Mouse (Mus musculus) hindbrain, embryonic 12.5 days (tissue): ENCODE results near the gene Cpeb2. TPM values are rescaled to one million over a fixed set of nuclear protein-coding genes. Genes with fewer than 3 reads are reported as not detected.

ENCODE experiments used
- ATAC-seq: fragments of 200-750 bp; cut with Nextera tagmentation; 2 replicates; pipeline ENCODE4 v1.8.0; 2017; ENCODE audit warnings: moderate TSS enrichment; ENCODE audit not compliant: low FRiP score
- H3K27ac ChIP-seq: fragments of 300-500 bp; sonication (generic); 2 replicates; pipeline ENCODE4 v1.5.1; 2016; ENCODE audit warnings: mild to moderate bottlenecking
- H3K27me3 ChIP-seq: fragments of 300-500 bp; sonication (generic); 2 replicates; pipeline ENCODE4 v1.6.1; 2016; ENCODE audit warnings: mild to moderate bottlenecking
- H3K36me3 ChIP-seq: fragments of 300-500 bp; sonication (generic); 2 replicates; pipeline ENCODE4 v1.6.1; 2016; ENCODE audit warnings: mild to moderate bottlenecking
- H3K4me1 ChIP-seq: fragments of 300-500 bp; sonication (generic); 2 replicates; pipeline ENCODE4 v1.6.1; 2016
- H3K4me2 ChIP-seq: fragments of 300-500 bp; sonication (generic); replicated peaks from 2 replicates; pipeline ENCODE4 v1.6.1; 2016; ENCODE audit warnings: mild to moderate bottlenecking
- H3K4me3 ChIP-seq: fragments of 300-500 bp; sonication (generic); 2 replicates; pipeline ENCODE4 v1.5.1; 2016; ENCODE audit warnings: mild to moderate bottlenecking
- H3K9ac ChIP-seq: fragments of 300-500 bp; sonication (generic); 2 replicates; pipeline ENCODE4 v1.6.1; 2016; ENCODE audit warnings: mild to moderate bottlenecking, moderate library complexity
- H3K9me3 ChIP-seq: fragments of 300-500 bp; sonication (generic); replicated peaks from 2 replicates; pipeline ENCODE4 v1.6.1; 2016; ENCODE audit warnings: mild to moderate bottlenecking
- WGBS: fragments of 180-500 bp; shearing (Covaris S2); methylation state at CpG from one replicate; pipeline ENCODE4 v1.1.7; 2016; 5-methylcytosine and 5-hydroxymethylcytosine counted together
- polyA plus RNA-seq: library from polyadenylated mRNA; unstranded; fragments of >200 nt; fragmentation: Nextera tagmentation; extraction: Ambion mirVana; gene quantifications from 2 replicates; pipeline ENCODE4 v1.2.1, GENCODE M21; 2016

Gene Cpeb2
- polyA plus RNA-seq, 1 experiment from 2014 or later, result 10.6 TPM

DNA sequence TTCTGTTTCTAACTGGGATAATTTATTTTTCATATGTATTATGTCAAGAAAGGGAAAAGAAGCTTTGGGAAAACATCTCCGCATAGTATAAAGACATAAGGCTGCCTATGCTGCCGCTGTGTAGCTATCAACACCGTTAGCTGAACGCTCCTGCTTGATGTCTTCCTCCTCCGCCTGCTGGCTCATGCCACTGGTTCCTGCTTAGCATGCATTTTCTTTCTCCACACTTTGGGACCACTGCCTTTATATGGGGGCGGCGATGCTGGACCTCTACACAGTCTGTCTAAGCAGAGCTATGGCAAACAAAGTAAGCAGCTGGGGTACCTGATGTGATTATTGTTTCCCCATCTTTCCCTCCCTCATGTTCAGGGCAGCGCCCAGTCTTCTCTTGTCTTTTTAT lies 13.3 kb downstream of the Cpeb2 start:
- Histone ChIP-seq H3K4me2 (no peak overlapping the region), H3K4me1 (no peaks in the 10 kb centered on the region), H3K4me3 (no peak overlapping the region), H3K9me3 (no peaks in the 10 kb centered on the region), H3K27ac (no peak overlapping the region), H3K36me3 (peaks cover 9% of the 10 kb centered on the region; the same call in 1 of the 2 replicates), H3K27me3 (no peaks in the 10 kb centered on the region), H3K9ac (no peak overlapping the region)
- WGBS, result 86% methylated on average over 8 of the region's 8 CpGs
- no peak for ATAC-seq

DNA sequence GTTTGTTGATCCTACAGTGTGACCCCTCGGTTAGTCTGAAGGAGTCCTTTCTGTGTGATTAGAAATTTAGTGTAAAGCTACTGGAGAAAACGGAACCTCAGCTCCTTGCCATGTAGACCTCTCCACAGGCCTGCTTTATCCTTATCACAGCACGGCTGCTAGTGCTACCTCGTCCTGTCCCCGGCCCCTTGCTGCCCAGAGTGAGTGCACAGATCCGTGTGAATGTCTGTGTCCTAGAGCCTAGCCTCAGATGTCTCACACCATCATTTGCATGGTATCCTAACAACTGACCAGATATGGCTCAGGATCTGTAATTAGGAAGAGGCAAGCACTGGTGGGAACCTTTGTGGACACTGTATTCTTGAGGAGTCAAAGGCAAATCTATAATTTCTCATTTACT lies 14.0 kb downstream of the Cpeb2 start:
- Histone ChIP-seq H3K27ac (no peak overlapping the region), H3K4me1 (no peaks in the 10 kb centered on the region), H3K4me3 (no peak overlapping the region), H3K4me2 (no peak overlapping the region), H3K9me3 (no peaks in the 10 kb centered on the region), H3K36me3 (peaks cover 12% of the 10 kb centered on the region; the same call in 1 of the 2 replicates), H3K27me3 (no peaks in the 10 kb centered on the region), H3K9ac (no peak overlapping the region)
- no peak for ATAC-seq
- 86% methylated on average over 6 of the region's 6 CpGs for WGBS

DNA sequence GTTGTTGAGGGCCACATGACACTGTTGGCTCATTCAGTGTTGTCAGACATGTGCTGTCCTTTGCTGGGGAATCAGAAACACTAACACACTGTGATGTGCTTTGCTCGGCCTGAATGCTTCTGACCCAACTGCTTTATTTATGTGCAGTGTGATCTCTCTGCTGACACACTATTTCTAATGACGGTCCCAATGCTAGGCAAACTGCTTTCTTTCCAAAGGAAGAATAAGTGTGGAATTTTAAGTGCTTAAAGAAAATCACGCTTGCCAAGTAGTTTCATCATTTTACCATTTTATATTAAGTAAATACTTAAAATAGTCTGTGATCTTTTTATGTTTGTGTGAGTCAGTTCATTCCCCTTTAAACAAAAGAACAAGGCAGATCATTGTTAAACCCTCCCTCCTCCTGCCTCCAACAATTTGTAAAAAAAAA lies 15.0 kb downstream of the Cpeb2 start:
- Histone ChIP-seq H3K36me3 (peaks cover 12% of the 10 kb centered on the region; the same call in 1 of the 2 replicates), H3K27me3 (no peaks in the 10 kb centered on the region), H3K27ac (no peak overlapping the region), H3K4me3 (no peak overlapping the region), H3K9me3 (no peaks in the 10 kb centered on the region), H3K9ac (no peak overlapping the region), H3K4me2 (no peak overlapping the region), H3K4me1 (no peaks in the 10 kb centered on the region)
- no peak for ATAC-seq
- WGBS, result 49% methylated on average over 3 of the region's 3 CpGs

DNA sequence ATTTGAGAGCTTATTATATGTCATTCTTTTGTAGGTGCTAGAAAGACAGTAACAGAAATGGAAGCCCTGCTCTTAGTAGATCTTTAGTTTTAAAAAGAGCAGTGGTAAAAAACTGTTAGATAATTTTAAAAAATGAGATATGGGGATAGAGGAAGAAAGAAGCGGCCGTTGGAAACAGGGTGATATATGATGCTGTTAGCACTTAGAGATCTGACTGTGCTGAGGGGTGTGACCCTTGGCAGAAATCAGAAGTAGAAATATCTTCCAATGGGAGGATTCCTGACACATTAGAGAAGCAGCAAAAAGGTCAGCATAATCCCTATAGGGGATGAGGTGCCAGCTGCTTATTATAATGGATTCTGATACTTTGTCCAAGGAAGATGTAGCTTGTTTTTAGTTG lies 24.5 kb downstream of the Cpeb2 start:
- no peak overlapping the region for H3K4me2 ChIP-seq
- no peaks in the 10 kb centered on the region for H3K27me3 ChIP-seq
- H3K9me3 ChIP-seq, result no peaks in the 10 kb centered on the region
- 92% methylated on average over 2 of the region's 2 CpGs for WGBS
- H3K36me3 ChIP-seq, result no peaks in the 10 kb centered on the region
- no peak overlapping the region for H3K9ac ChIP-seq
- H3K4me3 ChIP-seq, result no peak overlapping the region
- no peaks in the 10 kb centered on the region for H3K4me1 ChIP-seq
- H3K27ac ChIP-seq, result no peak overlapping the region
- no peak for ATAC-seq

DNA sequence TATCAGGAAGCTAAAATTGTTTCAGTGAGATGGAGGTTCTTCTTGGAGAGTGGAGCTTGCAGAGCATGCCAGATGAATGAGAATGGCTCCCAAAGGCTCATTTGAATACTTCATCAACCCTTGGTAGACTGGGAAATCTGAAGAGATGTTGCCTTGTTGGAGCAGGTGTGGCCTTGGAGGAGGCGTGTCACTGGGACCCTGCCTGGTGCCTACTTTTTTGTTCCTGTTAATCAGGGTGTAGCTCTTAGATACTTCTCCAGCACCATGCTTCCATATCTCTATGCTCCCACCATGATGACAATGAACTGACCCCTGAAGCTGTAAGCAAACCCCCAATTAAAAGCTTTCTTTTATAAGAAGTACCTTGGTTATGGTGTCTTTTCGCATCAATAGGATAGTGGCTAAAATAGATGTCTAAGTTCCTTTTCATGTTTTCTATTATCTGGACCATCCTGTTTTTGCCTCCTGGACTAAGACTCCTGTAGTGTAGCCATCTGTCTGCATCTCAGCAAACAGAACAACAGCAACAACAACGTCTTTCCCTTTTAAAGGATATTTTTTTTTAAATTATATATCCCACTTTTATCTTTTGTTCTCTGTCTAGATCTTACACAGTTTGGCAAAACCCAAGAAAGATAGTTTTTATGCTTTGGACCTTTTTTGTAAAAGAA lies 25.6 kb downstream of the Cpeb2 start:
- H3K27ac ChIP-seq, result no peak overlapping the region
- ATAC-seq, result no peak
- no peak overlapping the region for H3K4me2 ChIP-seq
- no peak overlapping the region for H3K9ac ChIP-seq
- WGBS, result 86% methylated on average over 3 of the region's 3 CpGs
- no peak overlapping the region for H3K4me3 ChIP-seq
- no peaks in the 10 kb centered on the region for H3K9me3 ChIP-seq
- no peaks in the 10 kb centered on the region for H3K4me1 ChIP-seq
- no peaks in the 10 kb centered on the region for H3K27me3 ChIP-seq
- H3K36me3 ChIP-seq, result no peaks in the 10 kb centered on the region

DNA sequence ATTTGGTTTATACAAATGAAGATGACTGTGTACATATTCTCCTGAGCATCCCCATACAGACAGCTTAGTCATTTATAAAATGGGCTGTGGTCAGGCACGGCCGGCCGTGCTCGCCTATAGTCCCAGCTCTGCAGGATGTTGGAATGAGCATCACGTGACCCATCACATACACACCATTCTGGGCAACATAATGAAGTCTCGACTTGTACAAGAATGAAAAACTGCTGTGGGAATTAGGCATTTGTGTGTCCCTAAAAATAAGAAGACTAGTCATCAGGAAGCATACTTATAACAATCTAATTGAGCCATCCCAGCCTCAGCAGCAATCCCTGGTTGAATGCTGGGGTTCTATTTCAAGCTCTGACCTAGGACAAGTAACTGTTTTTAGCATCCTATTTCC lies 28.8 kb downstream of the Cpeb2 start:
- Histone ChIP-seq H3K4me3 (no peak overlapping the region), H3K9me3 (no peaks in the 10 kb centered on the region), H3K9ac (no peak overlapping the region), H3K4me2 (no peak overlapping the region), H3K36me3 (no peaks in the 10 kb centered on the region), H3K27me3 (no peaks in the 10 kb centered on the region), H3K27ac (no peak overlapping the region), H3K4me1 (no peaks in the 10 kb centered on the region)
- no peak for ATAC-seq
- WGBS, result 68% methylated on average over 6 of the region's 6 CpGs

DNA sequence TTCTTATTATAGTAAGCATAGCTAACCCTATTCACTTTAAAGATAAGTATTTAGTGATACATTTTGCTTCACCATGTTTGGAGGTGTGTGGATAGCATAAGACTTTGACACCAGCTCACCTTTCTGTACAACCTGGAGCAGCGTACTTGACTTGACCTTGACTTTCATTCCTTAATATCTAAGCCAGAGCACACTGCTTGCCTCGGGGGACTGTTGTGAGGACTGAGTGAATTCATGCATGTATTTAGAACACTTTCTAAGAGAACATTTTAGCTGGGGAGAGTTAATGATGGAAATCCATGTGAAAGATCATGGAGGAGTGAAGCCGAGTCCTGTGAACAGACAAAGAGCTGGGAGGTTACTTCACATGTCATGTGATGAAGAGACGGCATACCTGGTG lies 31.0 kb downstream of the Cpeb2 start:
- Histone ChIP-seq H3K4me2 (no peak overlapping the region), H3K27ac (no peak overlapping the region), H3K4me1 (no peaks in the 10 kb centered on the region), H3K9ac (no peak overlapping the region), H3K36me3 (no peaks in the 10 kb centered on the region), H3K9me3 (no peaks in the 10 kb centered on the region), H3K4me3 (no peak overlapping the region), H3K27me3 (no peaks in the 10 kb centered on the region)
- ATAC-seq, result no peak
- WGBS, result 83% methylated on average over 4 of the region's 4 CpGs

DNA sequence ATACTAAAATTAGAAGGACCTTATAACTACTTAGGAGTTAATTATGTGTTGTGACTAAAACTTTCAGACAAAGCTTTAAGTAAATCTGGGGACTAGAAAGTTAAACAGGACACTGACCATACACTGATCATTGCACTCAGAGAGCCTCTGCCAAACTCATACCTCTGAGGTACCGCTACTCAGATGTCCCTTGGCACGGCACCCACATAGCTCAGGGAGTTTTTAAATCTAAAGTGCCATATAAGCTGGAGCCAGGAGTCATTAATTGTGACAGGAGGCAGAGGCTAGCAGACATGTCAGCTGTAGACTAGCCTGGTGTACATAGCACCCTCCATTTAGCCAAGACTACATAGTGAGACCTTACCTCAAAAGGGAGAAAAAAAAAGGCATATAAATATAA lies 31.7 kb downstream of the Cpeb2 start:
- 97% methylated on average over 2 of the region's 2 CpGs for WGBS

DNA sequence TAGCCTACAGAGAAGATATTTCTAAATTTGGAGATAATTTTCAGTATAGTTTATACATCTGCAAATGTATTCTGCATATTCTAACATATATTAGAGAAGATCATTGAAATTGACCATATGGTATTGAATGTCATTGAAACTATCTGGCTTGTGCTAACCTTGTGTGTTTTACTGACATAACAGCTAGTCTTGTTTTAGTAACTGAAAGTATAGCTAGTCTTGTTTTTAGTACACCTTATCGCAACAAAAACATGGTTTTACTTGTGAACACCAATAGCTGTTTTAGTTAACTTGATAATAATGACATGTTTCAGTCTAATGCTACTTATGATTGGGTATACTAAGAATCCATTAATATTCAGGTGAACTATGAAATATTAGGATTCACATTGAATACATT lies 45.0 kb downstream of the Cpeb2 start:
- no peaks in the 10 kb centered on the region for H3K27me3 ChIP-seq
- H3K9ac ChIP-seq, result no peak overlapping the region
- no peak overlapping the region for H3K4me3 ChIP-seq
- 0 out of 2 replicates have a peak, but pooled peaks cover 5% of the 10 kb centered on the region for H3K36me3 ChIP-seq
- WGBS, result 98% methylated on average over 1 of the region's 1 CpGs
- no peak overlapping the region for H3K27ac ChIP-seq
- no peaks in the 10 kb centered on the region for H3K9me3 ChIP-seq
- no peaks in the 10 kb centered on the region for H3K4me1 ChIP-seq
- H3K4me2 ChIP-seq, result no peak overlapping the region
- no peak for ATAC-seq

More for the DNA sequence above, 31.7 kb downstream of the Cpeb2 start:
- H3K36me3 ChIP-seq, result 0 out of 2 replicates have a peak, but pooled peaks cover 3% of the 10 kb centered on the region
- no peaks in the 10 kb centered on the region for H3K9me3 ChIP-seq
- no peak overlapping the region for H3K27ac ChIP-seq
- no peak overlapping the region for H3K4me3 ChIP-seq
- no peak for ATAC-seq
- H3K27me3 ChIP-seq, result no peaks in the 10 kb centered on the region
- H3K9ac ChIP-seq, result no peak overlapping the region
- no peak overlapping the region for H3K4me2 ChIP-seq
- no peaks in the 10 kb centered on the region for H3K4me1 ChIP-seq

DNA sequence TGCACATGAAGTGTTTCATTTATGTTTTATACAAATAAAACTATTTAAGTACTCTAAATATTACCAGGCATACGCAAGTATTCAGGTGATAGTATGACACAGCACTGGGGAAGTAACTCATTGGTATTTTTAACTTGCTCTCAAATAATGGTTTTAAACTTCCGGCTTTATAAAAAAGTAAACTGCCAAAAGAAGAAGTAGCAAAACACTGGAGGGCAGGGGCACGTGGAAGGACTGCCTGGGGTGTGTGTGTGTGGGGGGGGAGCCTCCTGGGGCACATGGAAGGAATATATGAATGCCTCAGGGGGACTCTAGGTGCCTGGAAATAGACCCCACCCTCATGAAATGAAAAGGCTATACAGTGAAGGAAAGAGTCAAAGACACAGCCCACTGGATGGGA lies 46.8 kb downstream of the Cpeb2 start:
- no peak overlapping the region for H3K9ac ChIP-seq
- H3K27ac ChIP-seq, result no peak overlapping the region
- H3K36me3 ChIP-seq, result peaks cover 14% of the 10 kb centered on the region
- no peaks in the 10 kb centered on the region for H3K9me3 ChIP-seq
- H3K27me3 ChIP-seq, result no peaks in the 10 kb centered on the region
- ATAC-seq, result no peak
- H3K4me1 ChIP-seq, result no peaks in the 10 kb centered on the region
- no peak overlapping the region for H3K4me2 ChIP-seq
- H3K4me3 ChIP-seq, result no peak overlapping the region
- 94% methylated on average over 3 of the region's 3 CpGs for WGBS

DNA sequence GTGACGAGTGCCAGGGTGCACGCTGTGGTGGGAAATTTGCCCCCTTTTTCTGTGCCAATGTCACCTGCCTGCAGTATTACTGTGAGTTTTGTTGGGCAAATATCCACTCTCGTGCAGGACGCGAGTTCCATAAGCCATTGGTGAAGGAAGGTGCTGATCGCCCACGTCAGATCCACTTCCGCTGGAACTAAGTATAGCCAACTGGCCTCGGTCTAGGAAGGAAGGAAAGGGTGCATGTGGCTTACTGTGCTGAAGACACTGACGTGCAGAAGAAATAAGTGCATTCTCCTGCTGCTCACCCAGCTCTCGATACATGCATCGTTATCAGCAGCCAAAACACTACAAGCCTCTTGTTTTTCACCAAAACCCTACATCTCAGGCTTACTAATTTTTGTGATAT lies 52.8 kb downstream of the Cpeb2 start:
- no peak for ATAC-seq
- no peak overlapping the region for H3K4me3 ChIP-seq
- H3K9ac ChIP-seq, result no peak overlapping the region
- H3K27me3 ChIP-seq, result no peaks in the 10 kb centered on the region
- H3K27ac ChIP-seq, result no peak overlapping the region
- no peaks in the 10 kb centered on the region for H3K4me1 ChIP-seq
- 91% methylated on average over 12 of the region's 12 CpGs for WGBS
- H3K36me3 ChIP-seq, result peaks cover 22% of the 10 kb centered on the region
- H3K9me3 ChIP-seq, result no peaks in the 10 kb centered on the region
- no peak overlapping the region for H3K4me2 ChIP-seq

DNA sequence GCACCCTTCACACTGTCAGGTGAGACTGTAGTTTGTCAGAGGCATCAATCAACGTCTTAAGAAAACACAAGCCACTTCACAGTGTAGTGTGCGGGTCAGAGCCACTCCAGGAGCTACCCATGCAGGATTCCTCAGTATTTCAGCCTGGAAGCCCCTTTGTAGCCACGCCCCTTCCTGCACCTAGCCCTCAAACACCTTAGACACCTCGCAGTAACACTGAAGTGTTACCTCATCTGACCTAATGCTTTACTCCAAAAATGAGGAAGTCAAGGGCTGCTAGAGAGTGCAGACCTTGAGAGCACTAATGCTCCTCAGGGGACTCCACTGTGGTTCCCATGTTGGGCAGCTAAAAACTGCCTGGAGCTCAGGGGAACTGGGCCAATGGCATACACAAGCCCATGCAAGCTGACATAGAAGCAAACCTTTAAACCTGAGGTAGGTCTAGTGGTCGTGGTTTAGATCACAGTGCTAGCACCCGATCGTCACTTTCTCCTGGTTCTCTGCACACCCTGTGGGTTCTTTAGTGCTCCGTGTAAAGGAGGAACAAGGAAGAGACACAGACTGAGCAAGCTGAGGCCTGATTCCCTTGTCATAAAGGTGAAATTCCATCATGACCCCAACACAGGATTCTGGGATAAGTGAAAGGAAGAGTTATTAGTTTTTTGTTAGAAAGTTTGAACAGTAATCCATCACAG lies 56.9 kb downstream of the Cpeb2 start:
- Histone ChIP-seq H3K9me3 (no peaks in the 10 kb centered on the region), H3K36me3 (peaks cover 8% of the 10 kb centered on the region; the same call in 1 of the 2 replicates), H3K4me2 (no peak overlapping the region), H3K4me3 (no peak overlapping the region), H3K9ac (no peak overlapping the region), H3K27ac (no peak overlapping the region), H3K27me3 (no peaks in the 10 kb centered on the region), H3K4me1 (no peaks in the 10 kb centered on the region)
- WGBS, result 82% methylated on average over 8 of the region's 8 CpGs
- no peak; the same call in 1 of the 2 replicates for ATAC-seq

DNA sequence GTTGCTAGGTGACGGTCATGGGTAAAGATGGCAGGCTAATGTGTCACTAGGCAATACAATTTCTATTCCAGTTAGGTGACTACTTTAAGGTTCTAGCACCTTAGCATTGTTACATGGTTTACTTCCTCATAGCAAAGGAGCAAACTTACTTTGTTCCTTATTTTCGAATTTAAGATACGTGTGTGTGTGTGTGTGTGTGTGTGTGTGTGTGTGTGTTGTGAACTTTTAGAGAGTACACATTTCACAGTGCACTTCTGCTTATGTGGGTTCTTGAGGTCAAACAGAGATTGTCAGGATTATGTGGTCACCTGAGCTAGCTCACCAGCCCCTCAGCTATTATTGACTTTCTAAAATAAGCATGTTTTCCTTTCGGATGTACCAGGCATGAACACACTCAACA lies 60.2 kb downstream of the Cpeb2 start:
- H3K4me3 ChIP-seq, result no peak overlapping the region
- H3K36me3 ChIP-seq, result no peaks in the 10 kb centered on the region
- no peak overlapping the region for H3K9ac ChIP-seq
- 92% methylated on average over 4 of the region's 4 CpGs for WGBS
- ATAC-seq, result no peak
- no peaks in the 10 kb centered on the region for H3K4me1 ChIP-seq
- H3K9me3 ChIP-seq, result no peaks in the 10 kb centered on the region
- H3K4me2 ChIP-seq, result no peak overlapping the region
- H3K27me3 ChIP-seq, result no peaks in the 10 kb centered on the region
- H3K27ac ChIP-seq, result no peak overlapping the region
